Mouse (Mus musculus) kidney, postnatal 0 days (tissue): ENCODE results near the gene Nrbp1. TPM values are rescaled to one million over a fixed set of nuclear protein-coding genes. Genes with fewer than 3 reads are reported as not detected.

Source experiments
- ATAC-seq: fragments of 200-750 bp; cut with Nextera tagmentation; replicated peaks from 2 replicates; pipeline ENCODE4 v1.8.0; 2017; ENCODE audit warnings: low read depth, moderate number of reproducible peaks, moderate TSS enrichment, moderate library complexity; ENCODE audit not compliant: low FRiP score
- DNase-seq: peaks from one replicate; pipeline ENCODE4 v3.0.0-alpha.2; 2016; ENCODE audit warnings: low spot score
- H3K27ac ChIP-seq: fragments of 300-500 bp; sonication (generic); 2 replicates; pipeline ENCODE4 v1.5.1; 2014; ENCODE audit warnings: mild to moderate bottlenecking
- H3K27me3 ChIP-seq: fragments of 300-500 bp; sonication (generic); 2 replicates; pipeline ENCODE4 v1.6.1; 2014; ENCODE audit warnings: low read length, mixed read lengths; ENCODE audit not compliant: insufficient read depth
- H3K36me3 ChIP-seq: fragments of 300-500 bp; sonication (generic); 2 replicates; pipeline ENCODE4 v1.6.1; 2014; ENCODE audit warnings: low read length, mixed read lengths; ENCODE audit not compliant: insufficient read depth
- H3K4me1 ChIP-seq: fragments of 300-500 bp; sonication (generic); replicated peaks from 2 replicates; pipeline ENCODE4 v1.6.1; 2014; ENCODE audit warnings: antibody characterized with exemption, low read length, mixed read lengths; ENCODE audit not compliant: insufficient read depth
- H3K4me2 ChIP-seq: fragments of 300-500 bp; sonication (generic); 2 replicates; pipeline ENCODE4 v1.6.1; 2014; ENCODE audit warnings: mild to moderate bottlenecking, low read length, moderate library complexity, mixed read lengths
- H3K4me3 ChIP-seq: fragments of 300-500 bp; sonication (generic); replicated peaks from 2 replicates; pipeline ENCODE4 v1.5.1; 2014; ENCODE audit warnings: low read depth, low read length
- H3K9ac ChIP-seq: fragments of 300-500 bp; sonication (generic); 2 replicates; pipeline ENCODE4 v1.6.1; 2014; ENCODE audit warnings: low read depth, low read length
- H3K9me3 ChIP-seq: fragments of 300-500 bp; sonication (generic); replicated peaks from 2 replicates; pipeline ENCODE4 v1.6.1; 2016; ENCODE audit warnings: low read length, inconsistent platforms, mixed read lengths
- CTCF ChIP-seq: IDR thresholded peaks from 2 replicates; pipeline ENCODE4 v1.5.1; 2016; ENCODE audit warnings: antibody characterized with exemption, low read depth, mild to moderate bottlenecking, moderate library complexity
- WGBS: fragments of 180-500 bp; shearing (Covaris S2); extraction: QIAGEN DNeasy Blood & Tissue Kit; methylation state at CpG from one replicate; pipeline ENCODE4 v1.1.7; 2014; 5-methylcytosine and 5-hydroxymethylcytosine counted together
- polyA plus RNA-seq: library from polyadenylated mRNA; unstranded; fragments of >200 nt; fragmentation: Nextera tagmentation; extraction: Ambion mirVana; gene quantifications from 2 replicates; pipeline ENCODE4 v1.2.1, GENCODE M21; 2015

Nrbp1 gene
- polyA plus RNA-seq, 1 experiment from 2014 or later = 116 TPM

GRCm38 (mm10) chr5:31254452-31254851 lies 13.8 kb downstream of the Nrbp1 start:
- H3K9me3 ChIP-seq = no peaks in the 10 kb centered on the region
- H3K27ac ChIP-seq = no peak overlapping the region
- no peak for TF ChIP-seq CTCF
- 0 out of 2 replicates have a peak, but pooled peaks cover 4% of the 10 kb centered on the region for H3K4me1 ChIP-seq
- no peaks in the 10 kb centered on the region for H3K27me3 ChIP-seq
- no peak for ATAC-seq
- H3K4me2 ChIP-seq = no peak overlapping the region
- no peak overlapping the region for H3K9ac ChIP-seq
- H3K4me3 ChIP-seq = no peak overlapping the region
- peaks cover 34% of the 10 kb centered on the region for H3K36me3 ChIP-seq
- DNase-seq = no peak
- WGBS = 59% methylated on average over 7 of the region's 7 CpGs

DNA sequence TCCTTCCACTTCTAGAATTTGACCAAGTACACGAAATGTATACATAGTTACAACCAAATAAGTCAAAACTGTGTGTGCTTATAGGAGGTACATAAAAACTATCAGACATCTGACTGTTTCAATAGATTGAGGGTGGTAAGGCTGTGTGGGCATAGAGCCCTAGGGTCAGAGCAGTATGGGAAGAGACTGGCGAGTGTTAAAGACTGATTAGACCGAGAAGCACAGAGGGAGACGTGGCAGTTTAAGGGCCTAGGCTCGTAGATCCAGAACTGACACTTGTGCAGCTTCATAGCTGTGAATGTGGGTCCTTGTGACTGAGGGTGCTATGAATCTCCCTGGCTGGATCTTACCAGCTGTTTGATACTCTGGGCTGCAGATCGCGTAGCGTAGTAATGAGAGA lies 14.2 kb downstream of the Nrbp1 start:
- H3K9ac ChIP-seq = no peak overlapping the region
- H3K36me3 ChIP-seq = peaks cover 33% of the 10 kb centered on the region; the same call in 1 of the 2 replicates
- no peak overlapping the region for H3K4me3 ChIP-seq
- H3K4me1 ChIP-seq = 0 out of 2 replicates have a peak, but pooled peaks cover 4% of the 10 kb centered on the region
- TF ChIP-seq CTCF = no peak
- 83% methylated on average over 8 of the region's 8 CpGs for WGBS
- no peaks in the 10 kb centered on the region for H3K27me3 ChIP-seq
- H3K27ac ChIP-seq = no peak overlapping the region
- no peak overlapping the region for H3K4me2 ChIP-seq
- ATAC-seq (no peak), DNase-seq (no peak)
- H3K9me3 ChIP-seq = no peaks in the 10 kb centered on the region

- Histone ChIP-seq H3K9ac (no peak overlapping the region), H3K27me3 (no peaks in the 10 kb centered on the region), H3K36me3 (peaks cover 32% of the 10 kb centered on the region; the same call in 1 of the 2 replicates), H3K4me1 (0 out of 2 replicates have a peak, but pooled peaks cover 4% of the 10 kb centered on the region), H3K4me3 (no peak overlapping the region), H3K9me3 (no peaks in the 10 kb centered on the region), H3K27ac (no peak overlapping the region), H3K4me2 (no peak overlapping the region)
- 82% methylated on average over 2 of the region's 2 CpGs for WGBS
- no peak for TF ChIP-seq CTCF
- ATAC-seq (no peak), DNase-seq (no peak)
Observed at GRCm38 (mm10) chr5:31255381-31255780, 14.7 kb downstream of the Nrbp1 start.

DNA sequence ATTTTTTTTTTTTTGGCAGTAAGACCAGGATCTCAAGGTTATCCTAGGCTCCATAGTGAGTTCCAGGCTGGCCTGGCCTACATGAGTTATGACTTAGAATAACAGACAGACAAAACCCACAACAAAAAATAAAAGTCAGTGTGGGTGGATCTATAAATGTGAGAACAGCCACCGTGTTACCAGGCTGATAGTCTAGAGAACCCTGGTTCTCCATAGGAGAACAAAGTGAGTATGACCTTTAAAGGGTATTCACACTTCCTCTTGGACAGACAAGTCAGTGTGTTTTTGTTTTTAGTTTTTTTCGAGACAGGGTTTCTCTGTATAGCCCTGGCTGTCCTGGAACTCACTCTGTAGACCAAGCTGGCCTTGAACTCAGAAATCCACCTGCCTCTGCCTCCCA lies 15.3 kb downstream of the Nrbp1 start:
- Histone ChIP-seq H3K4me1 (0 out of 2 replicates have a peak, but pooled peaks cover 4% of the 10 kb centered on the region), H3K27me3 (no peaks in the 10 kb centered on the region), H3K9ac (no peak overlapping the region), H3K9me3 (no peaks in the 10 kb centered on the region), H3K4me3 (no peak overlapping the region), H3K36me3 (peaks cover 32% of the 10 kb centered on the region; the same call in 1 of the 2 replicates), H3K4me2 (no peak overlapping the region), H3K27ac (no peak overlapping the region)
- TF ChIP-seq CTCF = no peak
- 67% methylated on average over 2 of the region's 2 CpGs for WGBS
- DNase-seq (no peak), ATAC-seq (no peak)

- no peak overlapping the region for H3K9ac ChIP-seq
- no peaks in the 10 kb centered on the region for H3K27me3 ChIP-seq
- TF ChIP-seq CTCF = no peak
- no peaks in the 10 kb centered on the region for H3K9me3 ChIP-seq
- no peak overlapping the region for H3K4me3 ChIP-seq
- ATAC-seq (no peak), DNase-seq (no peak)
- peaks cover 34% of the 10 kb centered on the region for H3K36me3 ChIP-seq
- H3K4me2 ChIP-seq = no peak overlapping the region
- no peak overlapping the region for H3K27ac ChIP-seq
- WGBS = 87% methylated on average over 11 of the region's 11 CpGs
- H3K4me1 ChIP-seq = no peaks in the 10 kb centered on the region
Observed at GRCm38 (mm10) chr5:31257616-31258015, 17.0 kb downstream of the Nrbp1 start.

DNA sequence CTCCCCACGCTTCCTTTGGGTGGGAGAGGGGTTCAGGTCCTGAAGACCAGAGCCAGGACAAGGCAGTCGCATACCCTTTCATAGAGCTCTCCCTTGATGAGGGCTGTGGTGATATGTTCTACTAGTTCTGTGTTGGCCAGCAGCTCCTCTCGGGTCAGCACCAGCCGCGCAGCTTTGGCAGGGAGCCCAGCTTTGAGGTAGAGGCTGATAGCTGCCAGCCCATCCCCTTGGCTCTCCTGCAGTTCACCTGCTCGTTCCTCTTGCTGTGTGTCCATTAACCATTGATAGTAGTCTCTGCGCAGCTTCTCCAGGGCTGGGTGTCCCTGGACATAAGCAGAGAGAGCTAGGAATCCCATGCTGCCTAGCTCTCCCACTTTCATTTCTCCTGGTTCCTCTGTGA lies 25.4 kb downstream of the Nrbp1 start:
- H3K36me3 ChIP-seq = peaks cover 55% of the 10 kb centered on the region
- 87% methylated on average over 7 of the region's 7 CpGs for WGBS

DNA sequence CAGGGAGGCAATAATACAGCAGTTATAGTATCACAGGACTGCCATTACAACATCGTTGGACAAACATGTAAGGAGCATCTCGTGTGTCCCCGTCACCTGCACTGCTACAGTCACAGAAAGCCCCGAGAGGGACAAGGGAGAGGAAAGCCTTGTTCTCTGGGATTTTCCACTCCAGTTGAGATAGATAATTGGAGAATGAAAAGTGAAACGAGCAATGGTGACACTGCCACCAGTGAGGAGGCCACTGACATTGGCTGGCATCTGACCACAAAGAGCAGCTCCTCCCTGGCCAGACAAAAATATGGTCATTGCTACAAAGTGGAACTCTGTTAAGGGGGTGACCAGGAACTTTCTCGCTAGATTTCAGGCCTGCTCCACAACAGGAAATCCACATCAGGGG lies 27.0 kb downstream of the Nrbp1 start:
- Histone ChIP-seq H3K27me3 (no peaks in the 10 kb centered on the region), H3K4me3 (no peak overlapping the region), H3K27ac (no peak overlapping the region), H3K4me2 (no peak overlapping the region), H3K4me1 (no peaks in the 10 kb centered on the region), H3K9me3 (no peaks in the 10 kb centered on the region), H3K9ac (no peak overlapping the region), H3K36me3 (peaks cover 50% of the 10 kb centered on the region)
- 81% methylated on average over 6 of the region's 6 CpGs for WGBS
- no peak for TF ChIP-seq CTCF
- ATAC-seq (no peak), DNase-seq (no peak)

More for the DNA sequence above, 25.4 kb downstream of the Nrbp1 start:
- no peaks in the 10 kb centered on the region for H3K9me3 ChIP-seq
- TF ChIP-seq CTCF = no peak
- ATAC-seq (no peak), DNase-seq (no peak)
- H3K4me3 ChIP-seq = no peak overlapping the region
- H3K27me3 ChIP-seq = no peaks in the 10 kb centered on the region
- no peak overlapping the region for H3K9ac ChIP-seq
- H3K27ac ChIP-seq = no peak overlapping the region
- H3K4me2 ChIP-seq = no peak overlapping the region
- H3K4me1 ChIP-seq = no peaks in the 10 kb centered on the region
